In the genomic region with DNA sequence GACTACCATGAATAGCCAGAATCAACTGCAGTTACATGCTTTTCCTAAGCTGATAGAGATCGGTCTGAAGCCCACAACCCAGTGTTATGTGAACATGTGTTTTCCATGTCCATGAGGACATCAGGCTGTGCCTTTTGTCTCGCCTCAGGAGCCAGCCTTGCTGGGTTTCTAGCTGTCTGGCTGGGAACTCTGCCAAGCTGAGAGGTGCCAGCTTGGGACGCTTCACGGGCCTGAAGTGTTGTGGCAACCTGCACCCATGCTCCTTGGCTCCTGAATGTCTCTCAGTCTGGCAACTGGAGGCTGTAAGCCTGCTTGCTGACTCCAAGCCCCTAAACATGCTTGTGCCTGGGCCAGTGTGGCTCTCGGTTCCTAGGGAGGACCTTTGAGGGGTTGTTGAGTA, we compare ENCODE assay signal across 9 mouse cellular contexts. TPM values are rescaled to one million over a fixed set of nuclear protein-coding genes. Genes with fewer than 3 reads are reported as not detected.
DNase-seq lines count a peak whose midpoint lies in the region; ATAC-seq and TF ChIP-seq lines count a peak whose summit lies in the region.
"Had no signal": no experiment of that assay in that cellular context is flagged by ENCODE, and none has a peak within 500 bp of the region (broad histone marks: within the 10 kb centered on the region; RNA-seq: fewer than 3 reads in every experiment).

No protein-coding gene starts in this region.

- no peaks in the 10 kb centered on the region for H3K4me1 ChIP-seq in heart, adult 2 months (ENCODE audit: control insufficient read depth, insufficient read depth, low read length)
- H3K4me1 ChIP-seq in heart, embryonic 11.5 days (ENCODE audit: control insufficient read depth, insufficient read depth, low read length), result no peaks in the 10 kb centered on the region
- no peaks in the 10 kb centered on the region for H3K4me1 ChIP-seq in intestine, postnatal 0 days (replicated peaks; ENCODE audit: control insufficient read depth, insufficient read depth, low read length)

- H3K9me3 ChIP-seq in heart, embryonic 11.5 days (replicated peaks; ENCODE audit: control insufficient read depth, low read length), result no peaks in the 10 kb centered on the region
- no peaks in the 10 kb centered on the region for H3K9me3 ChIP-seq in intestine, postnatal 0 days (ENCODE audit: control insufficient read depth)

- DNase-seq in heart, adult 2 months, result peak; percentile 66 to 78
- DNase-seq in right cerebral cortex, postnatal 4 days, result peak; percentile 20
- no peak for DNase-seq in right cerebral cortex, adult 18-20 months
- DNase-seq in gastrocnemius, postnatal 25 days, result peak; percentile 68
- DNase-seq in urinary bladder, postnatal 10 days (ENCODE audit: low spot score), result no peak
- no peak for DNase-seq in left cerebral cortex, postnatal 25 days (ENCODE audit: low spot score in 2 of 2)
- DNase-seq: layer of hippocampus, postnatal 36 days had no signal

- H3K9ac ChIP-seq in heart, adult 2 months (ENCODE audit: low read depth, low read length), result no peak overlapping the region
- no peak overlapping the region for H3K9ac ChIP-seq in heart, embryonic 11.5 days (ENCODE audit: low read depth, low read length)
- H3K9ac ChIP-seq in intestine, postnatal 0 days (ENCODE audit: low read depth, low read length), result no peak overlapping the region

- no peak for TF ChIP-seq EP300 in heart, adult 2 months (IDR thresholded peaks at IDR 0.05; ENCODE audit: insufficient read depth, low read depth, low read length)

- H3K4me3 ChIP-seq in heart, adult 2 months, result no peak overlapping the region
- H3K4me3 ChIP-seq in heart, embryonic 11.5 days (ENCODE audit: low read depth, low read length), result no peak overlapping the region
- no peak overlapping the region for H3K4me3 ChIP-seq in intestine, postnatal 0 days (ENCODE audit: low read depth, low read length)

- H3K79me2 ChIP-seq in heart, adult 2 months (replicated peaks; ENCODE audit: control insufficient read depth, insufficient read depth, low read length), result no peaks in the 10 kb centered on the region

- intact Hi-C loops in heart, adult 2 months (cut with DNase I), result no loop called here
- intact Hi-C loops in left cerebral cortex, postnatal 25 days (cut with DNase I), result no loop called here

- no peak overlapping the region for H3K4me2 ChIP-seq in heart, embryonic 11.5 days
- H3K4me2 ChIP-seq in intestine, postnatal 0 days (replicated peaks; ENCODE audit: low read depth), result no peak overlapping the region

- TF ChIP-seq POLR2A in heart, adult 2 months (IDR thresholded peaks at IDR 0.05; ENCODE audit: insufficient read depth, low read depth, low read length), result no peak

- 53% methylated on average over 5 of the region's 5 CpGs for WGBS in heart, adult 2 months
- 70% methylated on average over 5 of the region's 5 CpGs for whole genome bisulfite sequencing in heart, embryonic 11.5 days (ENCODE audit: insufficient replicate concordance)
- 84% methylated on average over 5 of the region's 5 CpGs for WGBS in intestine, postnatal 0 days

- no peaks in the 10 kb centered on the region for H3K27me3 ChIP-seq in heart, adult 2 months (ENCODE audit: control insufficient read depth, insufficient read depth, low read length)
- no peaks in the 10 kb centered on the region; the same call in 1 of the 2 replicates for H3K27me3 ChIP-seq in heart, embryonic 11.5 days (ENCODE audit: control insufficient read depth, insufficient read depth, low read length)
- no peaks in the 10 kb centered on the region for H3K27me3 ChIP-seq in intestine, postnatal 0 days (replicated peaks; ENCODE audit: control insufficient read depth, insufficient read depth, low read length)

- H3K27ac ChIP-seq in heart, adult 2 months, result no peak overlapping the region
- H3K27ac ChIP-seq in heart, embryonic 11.5 days (ENCODE audit: low read depth, low read length), result no peak overlapping the region
- H3K27ac ChIP-seq in intestine, postnatal 0 days (ENCODE audit: low read depth, low read length), result no peak overlapping the region

- no peak for ATAC-seq in heart, embryonic 11.5 days (replicated peaks; ENCODE audit: insufficient number of reproducible peaks, low FRiP score, low TSS enrichment)
- no peak for ATAC-seq in intestine, postnatal 0 days

- no peaks in the 10 kb centered on the region for H3K36me3 ChIP-seq in heart, adult 2 months (ENCODE audit: control insufficient read depth, insufficient read depth, low read length)
- H3K36me3 ChIP-seq in heart, embryonic 11.5 days (ENCODE audit: control insufficient read depth, insufficient read depth, low read length), result no peaks in the 10 kb centered on the region
- no peaks in the 10 kb centered on the region for H3K36me3 ChIP-seq in intestine, postnatal 0 days (ENCODE audit: control insufficient read depth, insufficient read depth)

- TF ChIP-seq CTCF in heart, adult 2 months (IDR thresholded peaks at IDR 0.05), result no peak
- no peak for TF ChIP-seq CTCF in intestine, postnatal 0 days (IDR thresholded peaks at IDR 0.05; ENCODE audit: low read depth)

RNA-seq across cellular contexts. Expression of a gene that starts 21.6 kb away (rescaled TPM):
- 1 to 10 TPM; 5.2 to 5.8 TPM for total RNA-seq in heart, adult 2 months (2021)
- 2.5 and 4.8 TPM in 2 replicates for polyA plus RNA-seq in heart, adult 2 months (2012; rRNA removed)
- polyA plus RNA-seq in heart, embryonic 11.5 days (2014; fragmentation: Nextera tagmentation; extraction: Ambion mirVana), result 11.8 and 13.1 TPM in 2 replicates
- 1 to 10 TPM; 4.9 to 5.4 TPM for total RNA-seq in gastrocnemius, postnatal 25 days (2021)
- 8.2 and 8.7 TPM in 2 replicates for polyA plus RNA-seq in intestine, postnatal 0 days (2015; fragmentation: Nextera tagmentation; extraction: Ambion mirVana)
- total RNA-seq in left cerebral cortex, postnatal 25 days (2021), result 1 to 10 TPM; 6.7 to 7.4 TPM

RNA-seq across cellular contexts. Expression of a gene that starts 21.7 kb away (rescaled TPM):
- 100 to 1,000 TPM; 251 to 264 TPM for total RNA-seq in heart, adult 2 months (2021)
- 327 and 335 TPM in 2 replicates for polyA plus RNA-seq in heart, adult 2 months (2012; rRNA removed)
- polyA plus RNA-seq in heart, embryonic 11.5 days (2014; fragmentation: Nextera tagmentation; extraction: Ambion mirVana), result 639 and 662 TPM in 2 replicates
- total RNA-seq in gastrocnemius, postnatal 25 days (2021), result 100 to 1,000 TPM; 177 to 210 TPM
- polyA plus RNA-seq in intestine, postnatal 0 days (2015; fragmentation: Nextera tagmentation; extraction: Ambion mirVana), result 3,066 and 3,164 TPM in 2 replicates
- 100 to 1,000 TPM; 247 to 272 TPM for total RNA-seq in left cerebral cortex, postnatal 25 days (2021)

Comparison
In these comparisons a context has a peak if more than half of its experiments do, and no peak if none do; other contexts are left out.
1. DNase-seq: peak in heart, adult 2 months (2 of 2), right cerebral cortex, postnatal 4 days (single experiment) and gastrocnemius, postnatal 25 days (single experiment); none in right cerebral cortex, adult 18-20 months (single experiment), urinary bladder, postnatal 10 days (single experiment) and left cerebral cortex, postnatal 25 days (0 of 2).